ENCODE assay signal across 19 mouse cellular contexts in genomic region chr7:72027006-72027405, GRCm38 (mm10).
DNase-seq lines count a peak whose midpoint lies in the region; ATAC-seq lines count a peak whose summit lies in the region.
"Had no signal": no experiment of that assay in that cellular context is flagged by ENCODE, and none has a peak within 500 bp of the region (broad histone marks: within the 10 kb centered on the region; RNA-seq: fewer than 3 reads in every experiment).

No protein-coding gene starts in this region.

- H3K27me3 ChIP-seq in hindbrain, embryonic 11.5 days (ENCODE audit: control insufficient read depth, insufficient read depth, low read length): no peaks in the 10 kb centered on the region
- no peaks in the 10 kb centered on the region for H3K27me3 ChIP-seq in hindbrain, embryonic 16.5 days (replicated peaks; ENCODE audit: control insufficient read depth, insufficient read depth, low read length)
- H3K27me3 ChIP-seq in embryonic facial prominence, embryonic 10.5 days (replicated peaks; ENCODE audit: low read depth, poor library complexity, severe bottlenecking): no peaks in the 10 kb centered on the region
- H3K27me3 ChIP-seq: heart, embryonic 12.5 days; limb, embryonic 13.5 days; liver, embryonic 15.5 days had no signal

- no peak overlapping the region for H3K4me3 ChIP-seq in hindbrain, embryonic 11.5 days (ENCODE audit: low read depth, low read length)
- H3K4me3 ChIP-seq in hindbrain, embryonic 16.5 days (ENCODE audit: low read length): no peak overlapping the region
- H3K4me3 ChIP-seq in embryonic facial prominence, embryonic 10.5 days: no peak overlapping the region
- H3K4me3 ChIP-seq: erythroblast, embryonic 14.5 days; heart, embryonic 12.5 days; hindbrain, embryonic 10.5 days; limb, embryonic 13.5 days; liver, embryonic 15.5 days; midbrain, embryonic 10.5 days had no signal

- H3K9ac ChIP-seq in hindbrain, embryonic 11.5 days (ENCODE audit: low read depth, low read length): no peak overlapping the region
- H3K9ac ChIP-seq in hindbrain, embryonic 16.5 days (ENCODE audit: low read depth, low read length): no peak overlapping the region
- H3K9ac ChIP-seq: heart, embryonic 12.5 days; limb, embryonic 13.5 days; liver, embryonic 15.5 days had no signal

- H3K9me3 ChIP-seq in hindbrain, embryonic 11.5 days (ENCODE audit: control insufficient read depth, low read length): no peaks in the 10 kb centered on the region
- no peaks in the 10 kb centered on the region for H3K9me3 ChIP-seq in hindbrain, embryonic 16.5 days (ENCODE audit: control insufficient read depth, low read length)
- no peaks in the 10 kb centered on the region for H3K9me3 ChIP-seq in embryonic facial prominence, embryonic 10.5 days
- H3K9me3 ChIP-seq: heart, embryonic 12.5 days; hindbrain, embryonic 10.5 days; limb, embryonic 13.5 days; liver, embryonic 15.5 days; midbrain, embryonic 10.5 days had no signal

- 76% methylated on average over 6 of the region's 6 CpGs for WGBS in hindbrain, embryonic 11.5 days
- 66% methylated on average over 6 of the region's 6 CpGs for WGBS in hindbrain, embryonic 16.5 days
- WGBS in embryonic facial prominence, embryonic 10.5 days: 86% methylated on average over 6 of the region's 6 CpGs

- no peaks in the 10 kb centered on the region for H3K36me3 ChIP-seq in hindbrain, embryonic 11.5 days (ENCODE audit: control insufficient read depth, insufficient read depth, low read length)
- H3K36me3 ChIP-seq in hindbrain, embryonic 16.5 days (ENCODE audit: control insufficient read depth, insufficient read depth, low read length): no peaks in the 10 kb centered on the region
- H3K36me3 ChIP-seq in embryonic facial prominence, embryonic 10.5 days (replicated peaks): no peaks in the 10 kb centered on the region
- H3K36me3 ChIP-seq: G1E; heart, embryonic 12.5 days; hindbrain, embryonic 10.5 days; limb, embryonic 13.5 days; liver, embryonic 15.5 days; midbrain, embryonic 10.5 days had no signal

- no peak for ATAC-seq in hindbrain, embryonic 11.5 days (ENCODE audit: low FRiP score)
- ATAC-seq in hindbrain, embryonic 16.5 days: no peak
- ATAC-seq: intestine, embryonic 16.5 days had no signal

- DNase-seq in hindbrain, embryonic 11.5 days (ENCODE audit: low spot score): peak; percentile 6
- peak; percentile 5 to 13 for DNase-seq in left cerebral cortex, postnatal 25 days (ENCODE audit: low spot score in 2 of 2)
- DNase-seq in left cerebral cortex, adult 8-10 months (ENCODE audit: low spot score in 2 of 2): no peak
- peak; percentile 9 for DNase-seq in embryonic facial prominence, embryonic 10.5 days (ENCODE audit: low spot score)
- DNase-seq in kidney, postnatal 4 days: peak; percentile 31 to 39
- DNase-seq in natural killer cell, adult 2 months (ENCODE audit: low spot score in 2 of 2): no peak
- DNase-seq: cerebellum, adult 8-10 months; gastrocnemius, postnatal 25 days; lung, postnatal 14 days; thymus, adult 2 months had no signal

- intact Hi-C loops in left cerebral cortex, postnatal 25 days (cut with DNase I): no loop called here

- no peaks in the 10 kb centered on the region for H3K4me1 ChIP-seq in hindbrain, embryonic 11.5 days (replicated peaks; ENCODE audit: control insufficient read depth, insufficient read depth, low read length)
- no peaks in the 10 kb centered on the region for H3K4me1 ChIP-seq in hindbrain, embryonic 16.5 days (ENCODE audit: control insufficient read depth, insufficient read depth, low read depth, low read length)
- H3K4me1 ChIP-seq in embryonic facial prominence, embryonic 10.5 days: no peaks in the 10 kb centered on the region
- H3K4me1 ChIP-seq: hindbrain, embryonic 10.5 days; limb, embryonic 13.5 days; liver, embryonic 15.5 days; midbrain, embryonic 10.5 days had no signal

- no peak overlapping the region for H3K4me2 ChIP-seq in hindbrain, embryonic 11.5 days (replicated peaks; ENCODE audit: low read depth, low read length)
- no peak overlapping the region for H3K4me2 ChIP-seq in hindbrain, embryonic 16.5 days (ENCODE audit: low read length)
- H3K4me2 ChIP-seq: heart, embryonic 12.5 days; limb, embryonic 13.5 days; liver, embryonic 15.5 days had no signal

- H3K27ac ChIP-seq in hindbrain, embryonic 11.5 days (ENCODE audit: low read depth, low read length): no peak overlapping the region
- H3K27ac ChIP-seq in hindbrain, embryonic 16.5 days (ENCODE audit: low read depth, low read length): no peak overlapping the region
- H3K27ac ChIP-seq in embryonic facial prominence, embryonic 10.5 days (replicated peaks): no peak overlapping the region
- H3K27ac ChIP-seq: hindbrain, embryonic 10.5 days; limb, embryonic 13.5 days; liver, embryonic 15.5 days; midbrain, embryonic 10.5 days had no signal

Comparison
In these comparisons a context has a peak if more than half of its experiments do, and no peak if none do; other contexts are left out.
1. DNase-seq: peak in hindbrain, embryonic 11.5 days (single experiment), left cerebral cortex, postnatal 25 days (2 of 2), embryonic facial prominence, embryonic 10.5 days (single experiment) and kidney, postnatal 4 days (2 of 2); none in left cerebral cortex, adult 8-10 months (0 of 2) and natural killer cell, adult 2 months (0 of 2).